Mouse (Mus musculus) liver, embryonic 11.5 days (tissue): ENCODE data around the gene Ccni. TPM values are rescaled to one million over a fixed set of nuclear protein-coding genes. Genes with fewer than 3 reads are reported as not detected.

ENCODE experiments used
- ATAC-seq: fragments of 200-750 bp; cut with Nextera tagmentation; replicated peaks from 2 replicates; pipeline ENCODE4 v1.8.0; 2017; ENCODE audit warnings: moderate number of reproducible peaks, mild to moderate bottlenecking, moderate TSS enrichment, moderate library complexity; ENCODE audit not compliant: low FRiP score
- DNase-seq: peaks from one replicate; pipeline ENCODE4 v3.0.0-alpha.2; 2017; ENCODE audit warnings: low spot score
- H3K27ac ChIP-seq: fragments of 300-500 bp; sonication (generic); 2 replicates; pipeline ENCODE4 v1.5.1; 2014; ENCODE audit warnings: mild to moderate bottlenecking, low read depth, low read length, control low read depth
- H3K27me3 ChIP-seq: fragments of 300-500 bp; sonication (generic); replicated peaks from 2 replicates; pipeline ENCODE4 v1.6.1; 2014; ENCODE audit warnings: low read length, mixed read lengths; ENCODE audit not compliant: control insufficient read depth, insufficient read depth
- H3K36me3 ChIP-seq: fragments of 300-500 bp; sonication (generic); 2 replicates; pipeline ENCODE4 v1.6.1; 2014; ENCODE audit warnings: mild to moderate bottlenecking, low read length, moderate library complexity, mixed read lengths; ENCODE audit not compliant: control insufficient read depth, insufficient read depth
- H3K4me1 ChIP-seq: fragments of 300-500 bp; sonication (generic); replicated peaks from 2 replicates; pipeline ENCODE4 v1.6.1; 2014; ENCODE audit warnings: low read length, mixed read lengths; ENCODE audit not compliant: control insufficient read depth, insufficient read depth
- H3K4me2 ChIP-seq: fragments of 300-500 bp; sonication (generic); 2 replicates; pipeline ENCODE4 v1.6.1; 2014; ENCODE audit warnings: mild to moderate bottlenecking, control low read depth, moderate library complexity
- H3K4me3 ChIP-seq: fragments of 300-500 bp; sonication (generic); 2 replicates; pipeline ENCODE4 v1.5.1; 2014; ENCODE audit warnings: low read depth, low read length, control low read depth
- H3K9ac ChIP-seq: fragments of 300-500 bp; sonication (generic); 2 replicates; pipeline ENCODE4 v1.6.1; 2014; ENCODE audit warnings: low read depth, low read length, control low read depth
- H3K9me3 ChIP-seq: fragments of 300-500 bp; sonication (generic); 2 replicates; pipeline ENCODE4 v1.6.1; 2016; ENCODE audit warnings: low read length, inconsistent platforms, mixed read lengths; ENCODE audit not compliant: control insufficient read depth
- WGBS: fragments of 180-500 bp; shearing (Covaris S2); extraction: QIAGEN DNeasy Blood & Tissue Kit; methylation state at CpG from one replicate; pipeline ENCODE4 v1.1.7; 2014; 5-methylcytosine and 5-hydroxymethylcytosine counted together
- polyA plus RNA-seq: library from polyadenylated mRNA; unstranded; fragments of >200 nt; fragmentation: Nextera tagmentation; extraction: Ambion mirVana; gene quantifications from 2 replicates; pipeline ENCODE4 v1.2.1, GENCODE M21; 2014

Gene Ccni
- polyA plus RNA-seq, 1 experiment from 2014 or later, result 67.8 TPM

DNA sequence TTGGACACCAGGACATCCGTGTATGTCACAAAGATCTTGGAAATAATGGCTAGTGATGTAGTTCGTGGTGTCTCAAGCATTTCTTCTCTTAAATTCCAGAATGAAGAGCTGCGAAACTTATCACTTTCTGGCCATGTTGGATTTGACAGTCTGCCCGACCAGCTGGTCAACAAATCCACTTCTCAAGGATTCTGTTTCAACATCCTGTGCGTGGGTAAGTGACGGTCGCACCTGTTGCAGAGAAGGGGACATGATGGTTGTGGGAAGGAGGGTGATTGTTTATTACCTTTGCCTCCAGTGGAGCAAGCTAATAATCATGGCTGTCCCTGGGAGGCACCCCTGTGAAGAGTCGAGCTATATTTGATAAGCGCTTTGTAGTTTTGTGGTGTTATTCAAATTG, 66.9 kb downstream of the Ccni start:
- no peak overlapping the region for H3K4me2 ChIP-seq
- peaks cover 9% of the 10 kb centered on the region for H3K36me3 ChIP-seq
- ATAC-seq, result no peak
- no peaks in the 10 kb centered on the region for H3K27me3 ChIP-seq
- 95% methylated on average over 9 of the region's 9 CpGs for WGBS
- no peaks in the 10 kb centered on the region for H3K9me3 ChIP-seq
- no peak overlapping the region for H3K27ac ChIP-seq
- no peak overlapping the region for H3K4me3 ChIP-seq
- DNase-seq, result no peak
- H3K4me1 ChIP-seq, result peaks cover 12% of the 10 kb centered on the region
- no peak overlapping the region for H3K9ac ChIP-seq

DNA sequence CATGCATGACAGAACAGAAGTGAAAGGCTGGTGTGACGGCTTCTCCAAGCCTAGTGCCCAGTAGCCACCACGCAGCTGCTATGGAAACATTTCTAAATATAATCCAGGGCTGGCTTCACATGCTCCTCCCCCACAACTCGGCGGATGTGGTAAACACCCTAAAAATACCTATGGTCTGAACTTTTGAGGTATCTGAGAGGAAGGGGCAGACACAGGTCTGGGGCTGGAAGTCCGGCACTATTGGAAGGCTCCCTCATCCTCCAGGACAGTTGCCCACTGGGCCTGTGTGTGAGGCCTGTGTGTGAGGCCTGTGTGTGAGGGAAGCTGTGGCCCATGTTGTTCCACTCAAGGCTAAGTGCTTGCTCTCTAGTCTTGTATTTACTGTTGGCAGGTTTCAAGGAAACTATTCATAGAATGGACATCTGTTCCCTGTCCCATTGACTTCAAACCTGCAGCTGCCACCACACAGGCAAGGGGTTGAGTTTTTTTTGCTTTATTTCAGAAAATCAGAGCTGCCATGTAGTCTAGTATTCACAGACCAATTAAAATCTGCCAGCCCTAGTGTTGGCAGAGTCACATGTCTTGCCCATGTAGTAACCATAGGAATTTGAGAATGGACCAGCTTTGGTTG, 69.2 kb downstream of the Ccni start:
- no peak overlapping the region for H3K4me2 ChIP-seq
- WGBS, result 63% methylated on average over 5 of the region's 5 CpGs
- no peaks in the 10 kb centered on the region for H3K27me3 ChIP-seq
- no peaks in the 10 kb centered on the region for H3K9me3 ChIP-seq
- no peak overlapping the region for H3K9ac ChIP-seq
- H3K36me3 ChIP-seq, result peaks cover 5% of the 10 kb centered on the region; the same call in 1 of the 2 replicates
- no peak for ATAC-seq
- H3K27ac ChIP-seq, result no peak overlapping the region
- H3K4me3 ChIP-seq, result no peak overlapping the region
- DNase-seq, result no peak
- H3K4me1 ChIP-seq, result peaks cover 19% of the 10 kb centered on the region

DNA sequence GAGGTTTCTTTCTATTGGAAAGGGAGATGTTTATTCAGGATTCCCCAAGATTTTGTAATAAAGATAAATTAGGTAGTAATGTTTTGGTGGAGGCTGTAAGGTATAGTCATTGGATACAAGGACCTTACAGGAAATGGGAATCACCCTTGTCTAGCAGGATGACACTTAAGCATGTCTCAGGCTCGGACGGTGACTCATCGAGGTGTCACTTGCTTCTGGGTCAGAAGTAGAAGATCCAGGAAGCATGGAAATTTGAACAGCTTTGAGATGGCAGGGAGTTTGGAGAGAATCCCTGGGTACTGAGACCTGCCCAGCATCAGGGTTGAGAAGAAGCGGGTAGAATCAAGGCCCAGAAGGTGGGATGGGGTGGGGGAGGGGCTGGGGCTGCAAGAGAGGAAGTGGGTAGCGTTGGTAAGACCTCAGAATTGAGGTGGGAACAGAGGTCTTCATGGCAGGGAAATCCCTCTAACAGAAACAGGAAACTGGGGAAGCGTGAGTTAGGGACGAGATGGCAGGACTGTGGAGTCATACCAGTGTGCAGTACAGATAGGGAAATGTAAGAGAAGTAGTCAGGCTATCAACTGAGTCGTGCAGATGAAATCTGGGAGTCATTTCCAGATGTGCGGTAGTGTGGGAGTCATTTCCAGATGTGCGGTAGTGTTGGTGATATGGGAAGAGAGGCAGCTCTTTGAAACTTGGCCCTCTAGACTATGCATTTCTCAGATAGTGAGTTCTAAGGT, 70.8 kb downstream of the Ccni start:
- Histone ChIP-seq H3K4me3 (no peak overlapping the region), H3K27ac (no peak overlapping the region; the same call in 1 of the 2 replicates), H3K4me2 (no peak overlapping the region), H3K27me3 (no peaks in the 10 kb centered on the region), H3K4me1 (peaks cover 33% of the 10 kb centered on the region), H3K36me3 (peaks cover 5% of the 10 kb centered on the region; the same call in 1 of the 2 replicates), H3K9me3 (no peaks in the 10 kb centered on the region), H3K9ac (no peak overlapping the region)
- no peak for DNase-seq
- WGBS, result 28% methylated on average over 10 of the region's 10 CpGs
- peak; percentile 70 for ATAC-seq

DNA sequence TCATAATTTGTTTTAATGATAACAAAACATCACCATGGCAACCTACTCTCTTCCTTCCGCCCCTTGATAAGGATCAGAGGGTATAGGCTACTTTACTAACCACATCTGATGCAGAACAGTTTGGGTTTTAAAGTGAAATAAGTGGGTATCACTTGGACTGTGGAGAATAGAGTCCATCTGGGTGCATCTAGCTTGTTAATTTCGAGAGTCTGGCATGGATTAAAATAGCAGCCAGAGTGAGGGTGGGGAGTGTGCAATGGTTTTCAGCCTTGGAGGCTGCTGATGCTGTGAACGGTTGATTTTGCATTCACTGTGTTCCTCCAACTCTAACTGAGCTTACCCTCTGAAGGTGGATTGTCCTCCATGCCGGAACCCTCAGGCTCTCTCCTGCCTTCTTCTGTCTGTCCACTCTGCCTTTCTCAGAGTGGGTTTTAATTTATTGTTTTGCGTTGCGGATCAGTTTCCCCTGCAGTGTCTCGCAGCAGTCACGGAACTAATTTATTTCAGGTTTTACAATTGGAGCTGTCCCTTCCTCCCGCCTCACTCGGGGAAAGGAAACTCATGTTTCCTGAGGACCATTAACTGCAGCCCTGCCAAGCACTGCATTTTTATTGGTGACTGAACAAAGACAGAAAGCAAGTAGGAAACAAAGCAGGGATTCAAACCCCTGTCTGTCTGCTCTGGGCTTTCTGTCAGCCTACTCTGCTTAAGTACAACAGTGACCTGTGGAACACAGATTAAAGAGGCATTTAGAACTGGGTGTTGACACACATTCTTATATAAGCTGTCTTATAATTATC, 72.7 kb downstream of the Ccni start:
- no peak overlapping the region for H3K4me2 ChIP-seq
- no peak for ATAC-seq
- H3K4me3 ChIP-seq, result no peak overlapping the region
- H3K4me1 ChIP-seq, result peaks cover 40% of the 10 kb centered on the region
- 45% methylated on average over 10 of the region's 10 CpGs for WGBS
- H3K27me3 ChIP-seq, result no peaks in the 10 kb centered on the region
- no peak overlapping the region; the same call in 1 of the 2 replicates for H3K27ac ChIP-seq
- no peak overlapping the region for H3K9ac ChIP-seq
- H3K36me3 ChIP-seq, result no peaks in the 10 kb centered on the region
- DNase-seq, result no peak
- H3K9me3 ChIP-seq, result no peaks in the 10 kb centered on the region

Other genes starting within 250 kb of the Ccni start
- gene Sowahb, start 161.5 kb downstream of the Ccni start, polyA plus RNA-seq, result 0.44 and 0.51 TPM in 2 replicates
- 89.0 and 95.1 TPM in 2 replicates for gene Sept11, start 113.1 kb downstream of the Ccni start, polyA plus RNA-seq
- 1.4 and 2.2 TPM in 2 replicates for gene 2010109A12Rik, start within 50 bp of the Ccni start, polyA plus RNA-seq
- gene Ccng2, start 60.8 kb upstream of the Ccni start, polyA plus RNA-seq, result 18.0 and 21.2 TPM in 2 replicates